Mouse (Mus musculus) cerebellum, adult 2 months (tissue): Measurements from ENCODE around the gene Tmed6. TPM values are rescaled to one million over a fixed set of nuclear protein-coding genes. Genes with fewer than 3 reads are reported as not detected.
A peak's percentile ranks its signal among the peaks of the same experiment; 100 is the strongest.
"Not testable (repeated sequence)": the region's sequence is repeated elsewhere in the genome, so short reads cannot be mapped to it uniquely, and the experiment has no call there.

Experiments used
- DNase-seq, 2 experiments: peaks; one replicate each; pipeline ENCODE4 v3.0.0; 2021
- H3K27ac ChIP-seq: fragments of 200-500 bp; 2 replicates; pipeline ENCODE4 v1.5.1; 2012; ENCODE audit warnings: low read length, control low read depth, inconsistent platforms; ENCODE audit not compliant: insufficient read depth
- H3K27me3 ChIP-seq: fragments of 200-500 bp; 2 replicates; pipeline ENCODE4 v1.6.1; 2012; ENCODE audit warnings: inconsistent platforms, mild to moderate bottlenecking, low read length, moderate library complexity; ENCODE audit not compliant: control insufficient read depth, insufficient read depth
- H3K4me1 ChIP-seq: fragments of 200-500 bp; 2 replicates; pipeline ENCODE4 v1.6.1; 2011; ENCODE audit warnings: low read length; ENCODE audit not compliant: control insufficient read depth, insufficient read depth
- H3K4me3 ChIP-seq: fragments of 200-500 bp; replicated peaks from 2 replicates; pipeline ENCODE3; 2011; ENCODE audit warnings: mild to moderate bottlenecking, low read depth, low read length, control low read depth; ENCODE audit not compliant: insufficient read depth
- CTCF ChIP-seq: fragments of 200-500 bp; IDR thresholded peaks from 2 replicates; pipeline ENCODE4 v1.5.1; 2011; ENCODE audit warnings: low read depth, mild to moderate bottlenecking, control low read depth, low read length, moderate library complexity, borderline replicate concordance; ENCODE audit not compliant: insufficient read depth
- POLR2A ChIP-seq: fragments of 200-500 bp; IDR thresholded peaks from 2 replicates; pipeline ENCODE4 v1.6.1; 2011; ENCODE audit warnings: low read length, control low read depth, borderline replicate concordance; ENCODE audit not compliant: insufficient read depth
- WGBS: fragments of 180-500 bp; shearing (Covaris S2); methylation state at CpG from one replicate; pipeline ENCODE4 v1.1.7; 2018; 5-methylcytosine and 5-hydroxymethylcytosine counted together
- polyA plus RNA-seq: library from polyadenylated mRNA; depleted of rRNA; stranded (reverse); fragments of >200 nt; gene quantifications from 2 replicates; pipeline ENCODE4 v1.2.3, GENCODE M21; 2012

Tmed6 gene
- polyA plus RNA-seq, 1 experiment, result not detected

GRCm38 (mm10) chr8:107040632-107041031 is 24.8 kb downstream of the Tmed6 start:
- 87% methylated on average over 7 of the region's 7 CpGs for WGBS
- no peak for TF ChIP-seq POLR2A
- TF ChIP-seq CTCF, result no peak

GRCm38 (mm10) chr8:107036626-107037025 is 28.8 kb downstream of the Tmed6 start:
- WGBS, result 37% methylated on average over 8 of the region's 8 CpGs
- Histone ChIP-seq H3K4me1 (peaks cover 12% of the 10 kb centered on the region), H3K27ac (no peak overlapping the region), H3K27me3 (no peaks in the 10 kb centered on the region), H3K4me3 (no peak overlapping the region)
- no peak for TF ChIP-seq CTCF
- no peak for TF ChIP-seq POLR2A
- peak in 1 of 2 experiments; percentile 28 for DNase-seq

More at GRCm38 (mm10) chr8:107040632-107041031, 24.8 kb downstream of the Tmed6 start:
- no peak for DNase-seq
- H3K4me3 ChIP-seq, result no peak overlapping the region
- peaks cover 4% of the 10 kb centered on the region for H3K4me1 ChIP-seq
- H3K27me3 ChIP-seq, result no peaks in the 10 kb centered on the region
- no peak overlapping the region for H3K27ac ChIP-seq

GRCm38 (mm10) chr8:107035641-107036040 is 29.8 kb downstream of the Tmed6 start:
- Histone ChIP-seq H3K4me3 (no peak overlapping the region), H3K27me3 (no peaks in the 10 kb centered on the region), H3K4me1 (peaks cover 12% of the 10 kb centered on the region), H3K27ac (no peak overlapping the region)
- TF ChIP-seq POLR2A (no peak), CTCF (no peak)
- DNase-seq, result no peak
- 12% methylated on average over 3 of the region's 3 CpGs for WGBS

GRCm38 (mm10) chr8:107033609-107034008 is 31.8 kb downstream of the Tmed6 start:
- not testable (repeated sequence) for DNase-seq, H3K4me3 ChIP-seq, H3K27me3 ChIP-seq, H3K27ac ChIP-seq
- WGBS, result 94% methylated on average over 2 of the region's 2 CpGs
- H3K4me1 ChIP-seq, result peaks cover 12% of the 10 kb centered on the region

- H3K4me3 ChIP-seq, result peak overlapping the region; percentile 98
- H3K27ac ChIP-seq, result peak overlapping the region; percentile 82
- no peak for DNase-seq
- H3K27me3 ChIP-seq, result no peaks in the 10 kb centered on the region
- WGBS, result under 1% methylated on average over 40 of the region's 40 CpGs
- peaks cover 11% of the 10 kb centered on the region for H3K4me1 ChIP-seq
- TF ChIP-seq POLR2A (no peak), CTCF (no peak)
These were observed 33.8 kb downstream of the Tmed6 start for GRCm38 (mm10) chr8:107031577-107032090.

- H3K27me3 ChIP-seq, result no peaks in the 10 kb centered on the region
- TF ChIP-seq CTCF (peak; percentile 70), POLR2A (peak; percentile 71)
- peak; percentile 94 to 98 for DNase-seq
- peak within 1 kb of the TSS; percentile 98 for H3K4me3 ChIP-seq
- 4% methylated on average over 66 of the region's 66 CpGs for WGBS
- peaks cover 9% of the 10 kb centered on the region for H3K4me1 ChIP-seq
- H3K27ac ChIP-seq, result peak within 1 kb of the TSS; percentile 82
These were observed 34.5 kb downstream of the Tmed6 start, which contains the start of gene Vps4a for GRCm38 (mm10) chr8:107030650-107031576. Gene Vps4a, plus strand, starts transcription at chr8:107031222.

GRCm38 (mm10) chr8:107030058-107030457 is 35.4 kb downstream of the Tmed6 start:
- TF ChIP-seq POLR2A (no peak), CTCF (no peak)
- 57% methylated on average over 5 of the region's 5 CpGs for WGBS
- Histone ChIP-seq H3K27me3 (no peaks in the 10 kb centered on the region), H3K27ac (no peak overlapping the region), H3K4me1 (peaks cover 5% of the 10 kb centered on the region), H3K4me3 (no peak overlapping the region)
- DNase-seq, result no peak

- DNase-seq, result no peak
- Histone ChIP-seq H3K27ac (no peak overlapping the region), H3K27me3 (no peaks in the 10 kb centered on the region), H3K4me3 (no peak overlapping the region), H3K4me1 (peaks cover 5% of the 10 kb centered on the region)
- WGBS, result 65% methylated on average over 3 of the region's 3 CpGs
- no peak for TF ChIP-seq POLR2A
- no peak for TF ChIP-seq CTCF
These were observed 36.1 kb downstream of the Tmed6 start for GRCm38 (mm10) chr8:107029310-107029709.
